Mouse (Mus musculus): ENCODE results near the gene Kif27. TPM values are rescaled to one million over a fixed set of nuclear protein-coding genes. Genes with fewer than 3 reads are reported as not detected.
"Not testable (repeated sequence)": the region's sequence is repeated elsewhere in the genome, so short reads cannot be mapped to it uniquely, and the experiment has no call there.

The Kif27 gene
- total and polyA plus RNA-seq, 2 experiments from 2014 or later, result 1.8 to 6.3 TPM

- Histone ChIP-seq H3K9me3 (ENCODE audit: low read length) (no peaks in the 10 kb centered on the region), H3K4me1 (ENCODE audit: insufficient read depth, low read length) (no peaks in the 10 kb centered on the region), H3K36me3 (ENCODE audit: insufficient read depth, low read length) (no peaks in the 10 kb centered on the region), H3K4me3 (ENCODE audit: low read depth, low read length) (no peak overlapping the region), H3K4me2 (ENCODE audit: low read depth, low read length, poor library complexity, severe bottlenecking) (no peak overlapping the region), H3K27me3 (ENCODE audit: insufficient read depth, low read length) (no peaks in the 10 kb centered on the region), H3K9ac (replicated peaks; ENCODE audit: low read length, poor library complexity, severe bottlenecking) (no peak overlapping the region), H3K27ac (ENCODE audit: low read depth, low read length) (no peak overlapping the region)
- WGBS, result 53% methylated on average over 1 of the region's 1 CpGs
- TF ChIP-seq CTCF (IDR thresholded peaks at IDR 0.05), result no peak
- no peak for ATAC-seq (ENCODE audit: low FRiP score)
- no peak for DNase-seq (ENCODE audit: low spot score)
Observed at GRCm38 (mm10) chr13:58367641-58368040, 8.7 kb upstream of the Kif27 start.

GRCm38 (mm10) chr13:58366373-58366772 is 7.5 kb upstream of the Kif27 start:
- H3K4me2 ChIP-seq (ENCODE audit: low read depth, low read length, poor library complexity, severe bottlenecking), result no peak overlapping the region
- no peak overlapping the region for H3K4me3 ChIP-seq (ENCODE audit: low read depth, low read length)
- H3K27me3 ChIP-seq (ENCODE audit: insufficient read depth, low read length), result no peaks in the 10 kb centered on the region
- H3K27ac ChIP-seq (ENCODE audit: low read depth, low read length), result no peak overlapping the region
- no peaks in the 10 kb centered on the region for H3K9me3 ChIP-seq (ENCODE audit: low read length)
- no peak overlapping the region for H3K9ac ChIP-seq (replicated peaks; ENCODE audit: low read length, poor library complexity, severe bottlenecking)
- TF ChIP-seq CTCF (IDR thresholded peaks at IDR 0.05), result no peak
- no peak for DNase-seq (ENCODE audit: low spot score)
- H3K4me1 ChIP-seq (ENCODE audit: insufficient read depth, low read length), result no peaks in the 10 kb centered on the region
- no peak for ATAC-seq (ENCODE audit: low FRiP score)
- H3K36me3 ChIP-seq (ENCODE audit: insufficient read depth, low read length), result no peaks in the 10 kb centered on the region
- 85% methylated on average over 3 of the region's 3 CpGs for WGBS

GRCm38 (mm10) chr13:58365179-58365578 is 6.3 kb upstream of the Kif27 start:
- H3K4me1 ChIP-seq (ENCODE audit: insufficient read depth, low read length); ATAC-seq (ENCODE audit: low FRiP score); H3K27me3 ChIP-seq (ENCODE audit: insufficient read depth, low read length); H3K36me3 ChIP-seq (ENCODE audit: insufficient read depth, low read length); H3K9ac ChIP-seq (replicated peaks; ENCODE audit: low read length, poor library complexity, severe bottlenecking); H3K27ac ChIP-seq (ENCODE audit: low read depth, low read length); DNase-seq (ENCODE audit: low spot score); H3K9me3 ChIP-seq (ENCODE audit: low read length); H3K4me3 ChIP-seq (ENCODE audit: low read depth, low read length); H3K4me2 ChIP-seq (ENCODE audit: low read depth, low read length, poor library complexity, severe bottlenecking): not testable (repeated sequence)
- 86% methylated on average over 8 of the region's 8 CpGs for WGBS

- no peak for ATAC-seq (ENCODE audit: low FRiP score)
- 79% methylated on average over 8 of the region's 8 CpGs for WGBS
- no peaks in the 10 kb centered on the region for H3K36me3 ChIP-seq (ENCODE audit: insufficient read depth, low read length)
- H3K4me2 ChIP-seq (ENCODE audit: low read depth, low read length, poor library complexity, severe bottlenecking), result no peak overlapping the region
- no peak for TF ChIP-seq CTCF (IDR thresholded peaks at IDR 0.05)
- H3K27ac ChIP-seq (ENCODE audit: low read depth, low read length), result no peak overlapping the region
- no peaks in the 10 kb centered on the region for H3K9me3 ChIP-seq (ENCODE audit: low read length)
- H3K4me1 ChIP-seq (ENCODE audit: insufficient read depth, low read length), result no peaks in the 10 kb centered on the region
- H3K27me3 ChIP-seq (ENCODE audit: insufficient read depth, low read length), result no peaks in the 10 kb centered on the region
- no peak overlapping the region for H3K9ac ChIP-seq (replicated peaks; ENCODE audit: low read length, poor library complexity, severe bottlenecking)
- no peak for DNase-seq (ENCODE audit: low spot score)
- no peak overlapping the region for H3K4me3 ChIP-seq (ENCODE audit: low read depth, low read length)
Observed at GRCm38 (mm10) chr13:58364353-58365175, 5.6 kb upstream of the Kif27 start.

- ATAC-seq (ENCODE audit: low FRiP score) (peak; percentile 73; the same call in 1 of the 2 replicates), DNase-seq (ENCODE audit: low spot score) (no peak)
- Histone ChIP-seq H3K4me1 (ENCODE audit: insufficient read depth, low read length) (no peaks in the 10 kb centered on the region), H3K27ac (ENCODE audit: low read depth, low read length) (0 out of 2 replicates have a peak overlapping the region, but pooled peaks have one; percentile 18), H3K27me3 (ENCODE audit: insufficient read depth, low read length) (no peaks in the 10 kb centered on the region), H3K9me3 (ENCODE audit: low read length) (no peaks in the 10 kb centered on the region), H3K9ac (replicated peaks; ENCODE audit: low read length, poor library complexity, severe bottlenecking) (peak overlapping the region; percentile 70; the same call in 1 of the 2 replicates), H3K4me2 (ENCODE audit: low read depth, low read length, poor library complexity, severe bottlenecking) (peak overlapping the region; percentile 95), H3K36me3 (ENCODE audit: insufficient read depth, low read length) (no peaks in the 10 kb centered on the region), H3K4me3 (ENCODE audit: low read depth, low read length) (peak overlapping the region; percentile 72)
- TF ChIP-seq CTCF (IDR thresholded peaks at IDR 0.05), result no peak
- 4% methylated on average over 7 of the region's 7 CpGs for WGBS
Observed at GRCm38 (mm10) chr13:58359304-58359653, 357 bp upstream of the Kif27 start.

- Histone ChIP-seq H3K4me1 (ENCODE audit: insufficient read depth, low read length) (no peaks in the 10 kb centered on the region), H3K9ac (replicated peaks; ENCODE audit: low read length, poor library complexity, severe bottlenecking) (no peak overlapping the region), H3K27ac (ENCODE audit: low read depth, low read length) (no peak overlapping the region), H3K27me3 (ENCODE audit: insufficient read depth, low read length) (no peaks in the 10 kb centered on the region), H3K36me3 (ENCODE audit: insufficient read depth, low read length) (no peaks in the 10 kb centered on the region), H3K9me3 (ENCODE audit: low read length) (no peaks in the 10 kb centered on the region), H3K4me3 (ENCODE audit: low read depth, low read length) (no peak overlapping the region), H3K4me2 (ENCODE audit: low read depth, low read length, poor library complexity, severe bottlenecking) (no peak overlapping the region)
- ATAC-seq (ENCODE audit: low FRiP score), result no peak
- no peak for TF ChIP-seq CTCF (IDR thresholded peaks at IDR 0.05)
- no peak for DNase-seq (ENCODE audit: low spot score)
Observed at GRCm38 (mm10) chr13:58352996-58353395, 5.9 kb downstream of the Kif27 start.
